Mouse (Mus musculus): Measurements from ENCODE around the gene Cnn1. TPM values are rescaled to one million over a fixed set of nuclear protein-coding genes. Genes with fewer than 3 reads are reported as not detected.
A peak's percentile ranks its signal among the peaks of the same experiment; 100 is the strongest.
"Not testable (repeated sequence)": the region's sequence is repeated elsewhere in the genome, so short reads cannot be mapped to it uniquely, and the experiment has no call there.

Cnn1 gene
- total and polyA plus RNA-seq, 2 experiments from 2014 or later, result 0.24 TPM

- Histone ChIP-seq H3K4me2 (ENCODE audit: low read depth) (no peak overlapping the region), H3K36me3 (ENCODE audit: insufficient read depth) (peaks cover 61% of the 10 kb centered on the region), H3K27me3 (ENCODE audit: insufficient read depth, low read length) (no peaks in the 10 kb centered on the region), H3K4me1 (ENCODE audit: insufficient read depth) (no peaks in the 10 kb centered on the region), H3K27ac (ENCODE audit: low read depth, low read length) (no peak overlapping the region), H3K9ac (no peak overlapping the region), H3K9me3 (ENCODE audit: low read length) (no peaks in the 10 kb centered on the region), H3K4me3 (ENCODE audit: low read depth, low read length) (no peak overlapping the region)
- DNase-seq (no peak), ATAC-seq (no peak)
- WGBS, result 69% methylated on average over 3 of the region's 3 CpGs
- TF ChIP-seq CTCF (IDR thresholded peaks at IDR 0.05; ENCODE audit: low read depth), result no peak
These were observed 34.7 kb upstream of the Cnn1 start for GRCm38 (mm10) chr9:22064341-22064740.

- H3K36me3 ChIP-seq (ENCODE audit: insufficient read depth), result peaks cover 57% of the 10 kb centered on the region
- H3K27ac ChIP-seq (ENCODE audit: low read depth, low read length), result no peak overlapping the region
- no peak overlapping the region for H3K4me3 ChIP-seq (ENCODE audit: low read depth, low read length)
- H3K4me2 ChIP-seq (ENCODE audit: low read depth), result no peak overlapping the region
- no peaks in the 10 kb centered on the region for H3K27me3 ChIP-seq (ENCODE audit: insufficient read depth, low read length)
- DNase-seq (no peak), ATAC-seq (no peak)
- H3K9ac ChIP-seq, result no peak overlapping the region
- TF ChIP-seq CTCF (IDR thresholded peaks at IDR 0.05; ENCODE audit: low read depth), result no peak
- no peaks in the 10 kb centered on the region for H3K4me1 ChIP-seq (ENCODE audit: insufficient read depth)
- H3K9me3 ChIP-seq (ENCODE audit: low read length), result no peaks in the 10 kb centered on the region
- 96% methylated on average over 11 of the region's 11 CpGs for WGBS
These were observed 33.4 kb upstream of the Cnn1 start for GRCm38 (mm10) chr9:22065642-22066041.

- DNase-seq (no peak), ATAC-seq (no peak)
- peak; percentile 77 for TF ChIP-seq CTCF (IDR thresholded peaks at IDR 0.05; ENCODE audit: low read depth)
- Histone ChIP-seq H3K4me3 (ENCODE audit: low read depth, low read length) (no peak overlapping the region), H3K9me3 (ENCODE audit: low read length) (no peaks in the 10 kb centered on the region), H3K36me3 (ENCODE audit: insufficient read depth) (peaks cover 51% of the 10 kb centered on the region), H3K4me1 (ENCODE audit: insufficient read depth) (0 out of 2 replicates have a peak, but pooled peaks cover under 1% of the 10 kb centered on the region), H3K9ac (no peak overlapping the region), H3K27ac (ENCODE audit: low read depth, low read length) (no peak overlapping the region), H3K4me2 (ENCODE audit: low read depth) (no peak overlapping the region), H3K27me3 (ENCODE audit: insufficient read depth, low read length) (no peaks in the 10 kb centered on the region)
- 70% methylated on average over 3 of the region's 3 CpGs for WGBS
These were observed 32.6 kb upstream of the Cnn1 start for GRCm38 (mm10) chr9:22066433-22066832.

- no peaks in the 10 kb centered on the region for H3K9me3 ChIP-seq (ENCODE audit: low read length)
- 0 out of 2 replicates have a peak, but pooled peaks cover 4% of the 10 kb centered on the region for H3K4me1 ChIP-seq (ENCODE audit: insufficient read depth)
- H3K9ac ChIP-seq, result no peak overlapping the region
- WGBS, result 77% methylated on average over 5 of the region's 5 CpGs
- no peak overlapping the region for H3K4me2 ChIP-seq (ENCODE audit: low read depth)
- H3K4me3 ChIP-seq (ENCODE audit: low read depth, low read length), result no peak overlapping the region
- no peak for TF ChIP-seq CTCF (IDR thresholded peaks at IDR 0.05; ENCODE audit: low read depth)
- no peak overlapping the region for H3K27ac ChIP-seq (ENCODE audit: low read depth, low read length)
- DNase-seq, result no peak
- no peak for ATAC-seq
- no peaks in the 10 kb centered on the region for H3K27me3 ChIP-seq (ENCODE audit: insufficient read depth, low read length)
- H3K36me3 ChIP-seq (ENCODE audit: insufficient read depth), result peaks cover 46% of the 10 kb centered on the region
These were observed 31.8 kb upstream of the Cnn1 start for GRCm38 (mm10) chr9:22067195-22067594.

GRCm38 (mm10) chr9:22069881-22070553 lies 29.0 kb upstream of the Cnn1 start:
- TF ChIP-seq CTCF (IDR thresholded peaks at IDR 0.05; ENCODE audit: low read depth), result no peak
- 59% methylated on average over 4 of the region's 4 CpGs for WGBS
- no peaks in the 10 kb centered on the region for H3K27me3 ChIP-seq (ENCODE audit: insufficient read depth, low read length)
- H3K36me3 ChIP-seq (ENCODE audit: insufficient read depth), result peaks cover 53% of the 10 kb centered on the region
- peak overlapping the region; percentile 96 for H3K27ac ChIP-seq (ENCODE audit: low read depth, low read length)
- DNase-seq, result no peak
- peak overlapping the region; percentile 79 for H3K4me3 ChIP-seq (ENCODE audit: low read depth, low read length)
- peak overlapping the region; percentile 59 for H3K4me2 ChIP-seq (ENCODE audit: low read depth)
- no peak; the same call in 1 of the 2 replicates for ATAC-seq
- H3K9me3 ChIP-seq (ENCODE audit: low read length), result no peaks in the 10 kb centered on the region
- H3K4me1 ChIP-seq (ENCODE audit: insufficient read depth), result 0 out of 2 replicates have a peak, but pooled peaks cover 4% of the 10 kb centered on the region
- H3K9ac ChIP-seq, result peak overlapping the region; percentile 88

GRCm38 (mm10) chr9:22070791-22071573 lies 28.0 kb upstream of the Cnn1 start, which contains the start of the genes Gm49318 and Zfp653:
Gm49318 (minus strand) TSS chr9:22071259.
Zfp653 (minus strand) TSS chr9:22071376.
- peak within 1 kb of the TSS; percentile 79 for H3K4me3 ChIP-seq (ENCODE audit: low read depth, low read length)
- peak; percentile 99 for DNase-seq
- under 1% methylated on average over 72 of the region's 87 CpGs for WGBS
- H3K9ac ChIP-seq, result peak within 1 kb of the TSS; percentile 88
- peak within 1 kb of the TSS; percentile 96 for H3K27ac ChIP-seq (ENCODE audit: low read depth, low read length)
- peak within 1 kb of the TSS; percentile 59 for H3K4me2 ChIP-seq (ENCODE audit: low read depth)
- ATAC-seq, result peak; percentile 97
- peak; percentile 26 for TF ChIP-seq CTCF (IDR thresholded peaks at IDR 0.05; ENCODE audit: low read depth)
- H3K27me3 ChIP-seq (ENCODE audit: insufficient read depth, low read length), result no peaks in the 10 kb centered on the region
- peaks cover 46% of the 10 kb centered on the region for H3K36me3 ChIP-seq (ENCODE audit: insufficient read depth)
- 0 out of 2 replicates have a peak, but pooled peaks cover 4% of the 10 kb centered on the region for H3K4me1 ChIP-seq (ENCODE audit: insufficient read depth)
- no peaks in the 10 kb centered on the region for H3K9me3 ChIP-seq (ENCODE audit: low read length)

- no peak for DNase-seq
- Histone ChIP-seq H3K27ac (ENCODE audit: low read depth, low read length) (no peak overlapping the region), H3K9me3 (ENCODE audit: low read length) (no peaks in the 10 kb centered on the region), H3K27me3 (ENCODE audit: insufficient read depth, low read length) (no peaks in the 10 kb centered on the region), H3K36me3 (ENCODE audit: insufficient read depth) (peaks cover 42% of the 10 kb centered on the region), H3K4me3 (ENCODE audit: low read depth, low read length) (no peak overlapping the region), H3K4me2 (ENCODE audit: low read depth) (no peak overlapping the region), H3K9ac (no peak overlapping the region), H3K4me1 (ENCODE audit: insufficient read depth) (0 out of 2 replicates have a peak, but pooled peaks cover 4% of the 10 kb centered on the region)
- 90% methylated on average over 4 of the region's 4 CpGs for WGBS
- ATAC-seq, result no peak
- no peak for TF ChIP-seq CTCF (IDR thresholded peaks at IDR 0.05; ENCODE audit: low read depth)
These were observed 26.7 kb upstream of the Cnn1 start for GRCm38 (mm10) chr9:22072276-22072675.

- H3K4me2 ChIP-seq (ENCODE audit: low read depth); H3K27me3 ChIP-seq (ENCODE audit: insufficient read depth, low read length); H3K9ac ChIP-seq; DNase-seq; H3K4me1 ChIP-seq (ENCODE audit: insufficient read depth); ATAC-seq; H3K4me3 ChIP-seq (ENCODE audit: low read depth, low read length); H3K9me3 ChIP-seq (ENCODE audit: low read length); H3K27ac ChIP-seq (ENCODE audit: low read depth, low read length): not testable (repeated sequence)
- 73% methylated on average over 5 of the region's 5 CpGs for WGBS
- peaks cover 38% of the 10 kb centered on the region for H3K36me3 ChIP-seq (ENCODE audit: insufficient read depth)
These were observed 23.2 kb upstream of the Cnn1 start for GRCm38 (mm10) chr9:22075778-22076177.

All from forebrain, postnatal 0 days (tissue).